Mouse (Mus musculus) 3134 (cell line): ENCODE results near the gene Dip2a.

Source experiments
- DNase-seq: peaks from one replicate; pipeline ENCODE4 v3.0.0-alpha.2; 2011; ENCODE audit warnings: low spot score; ENCODE audit not compliant: insufficient read length; ENCODE audit errors: extremely low read depth

Dip2a gene

DNA sequence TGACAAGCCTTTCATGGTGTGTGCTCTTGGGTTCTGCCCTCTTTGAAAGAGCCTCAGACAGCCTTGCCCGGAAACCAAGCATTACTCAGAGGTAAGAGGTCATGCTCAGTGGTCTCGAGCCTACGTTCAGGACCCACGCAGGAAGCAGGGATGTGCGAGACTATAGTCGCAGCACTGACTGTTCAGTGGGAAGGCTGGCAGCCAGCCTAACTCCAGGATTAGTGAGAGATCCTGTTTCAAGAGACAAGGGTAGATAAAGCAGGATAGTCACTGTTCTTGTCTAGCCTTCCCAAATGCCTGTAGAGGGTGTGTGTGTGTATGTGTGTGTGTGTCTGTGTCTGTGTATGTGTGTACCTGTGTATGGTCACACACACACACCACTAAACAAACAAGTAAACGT is 28.9 kb downstream of the Dip2a start:
- no peak for DNase-seq

DNA sequence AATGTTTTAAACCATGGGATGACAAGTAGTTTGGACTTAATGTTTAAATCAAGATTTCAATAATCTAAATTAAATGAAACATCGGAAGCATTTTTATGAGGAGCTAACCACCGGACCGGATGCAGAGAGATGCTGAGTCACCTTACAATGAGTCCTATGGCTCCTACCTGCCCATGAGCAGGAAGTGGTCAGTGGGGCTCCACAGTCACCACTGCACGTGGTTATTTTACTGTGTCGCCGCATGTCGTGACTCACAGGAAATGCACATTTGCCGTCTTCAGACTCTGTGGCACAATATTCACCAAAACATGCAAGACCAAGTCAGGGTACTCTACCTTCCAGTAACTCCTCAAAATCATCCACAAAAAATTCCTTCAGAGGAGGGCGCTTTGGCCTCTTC is 38.4 kb downstream of the Dip2a start:
- DNase-seq: no peak

DNA sequence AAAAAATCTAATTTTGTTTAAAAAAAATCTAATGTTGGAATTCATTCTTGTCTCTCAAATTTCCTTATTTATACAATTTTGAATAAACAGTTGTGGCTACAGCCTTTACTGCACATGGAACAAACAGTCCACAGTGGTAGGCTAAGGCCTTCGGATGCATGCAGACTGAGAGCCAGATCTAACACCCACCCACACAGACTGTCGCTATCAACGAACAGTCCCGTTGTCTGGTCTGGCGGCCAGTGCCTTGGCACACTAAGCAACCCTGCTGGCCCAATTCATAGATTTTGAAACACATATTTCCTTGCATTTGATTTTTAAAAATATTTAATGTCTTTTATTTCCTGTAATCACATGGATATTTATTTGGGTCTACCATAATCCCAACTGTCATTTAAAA is 45.0 kb downstream of the Dip2a start:
- DNase-seq: no peak

DNA sequence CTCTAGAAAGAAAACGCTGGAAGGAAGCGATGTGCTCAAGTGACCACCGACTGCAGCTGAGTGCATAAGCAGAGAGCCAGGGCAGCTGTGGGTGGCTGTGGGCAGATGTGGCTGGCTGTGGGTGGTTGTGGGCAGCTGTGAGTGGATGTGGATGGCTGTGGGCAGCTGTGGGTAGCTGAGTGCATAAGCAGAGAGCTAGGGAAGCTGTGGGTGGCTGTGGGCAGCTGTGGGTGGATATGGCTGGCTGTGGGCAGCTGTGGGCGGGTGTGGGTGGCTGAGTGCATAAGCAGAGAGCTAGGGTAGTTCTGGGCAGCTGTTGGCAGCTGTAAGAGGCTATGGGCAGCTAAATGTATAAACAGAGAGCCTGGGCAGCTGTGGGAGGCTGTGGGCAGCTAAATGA is 51.9 kb downstream of the Dip2a start:
- DNase-seq: no peak

DNA sequence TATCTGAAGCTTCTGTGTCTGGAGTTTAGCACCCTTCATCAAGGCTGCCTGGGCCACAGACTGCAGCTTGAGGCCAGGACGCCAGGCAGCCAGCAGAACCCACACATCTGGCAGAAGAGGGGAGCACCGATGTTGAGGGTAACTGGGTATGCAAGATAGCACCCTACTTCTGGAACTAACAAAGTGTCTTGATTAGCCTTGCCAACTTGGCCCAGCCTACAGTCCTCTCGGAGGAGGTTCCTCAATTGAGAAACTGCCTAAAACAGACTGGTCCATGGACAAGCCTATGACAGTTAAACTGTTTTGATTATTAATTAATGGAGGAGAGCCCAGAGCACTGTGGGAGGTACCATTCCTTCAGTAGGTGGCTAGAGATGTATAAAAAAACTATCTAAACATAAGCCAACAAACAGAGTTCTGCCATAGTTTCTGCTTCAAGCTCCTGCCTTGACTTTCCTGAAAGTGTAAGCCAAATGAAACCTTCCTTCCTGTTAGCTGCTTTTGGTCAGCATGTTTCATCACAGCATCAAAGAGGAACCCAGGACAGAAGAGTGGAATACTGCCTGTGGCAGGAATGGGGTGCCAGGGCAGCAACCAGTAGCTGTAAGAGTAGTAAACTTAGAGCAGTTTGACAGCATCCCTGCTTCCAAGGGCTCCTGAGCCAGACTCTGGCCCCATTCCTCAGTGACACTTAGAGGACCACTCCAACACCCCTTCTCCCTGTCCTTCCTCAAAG is 55.0 kb downstream of the Dip2a start:
- DNase-seq: no peak

DNA sequence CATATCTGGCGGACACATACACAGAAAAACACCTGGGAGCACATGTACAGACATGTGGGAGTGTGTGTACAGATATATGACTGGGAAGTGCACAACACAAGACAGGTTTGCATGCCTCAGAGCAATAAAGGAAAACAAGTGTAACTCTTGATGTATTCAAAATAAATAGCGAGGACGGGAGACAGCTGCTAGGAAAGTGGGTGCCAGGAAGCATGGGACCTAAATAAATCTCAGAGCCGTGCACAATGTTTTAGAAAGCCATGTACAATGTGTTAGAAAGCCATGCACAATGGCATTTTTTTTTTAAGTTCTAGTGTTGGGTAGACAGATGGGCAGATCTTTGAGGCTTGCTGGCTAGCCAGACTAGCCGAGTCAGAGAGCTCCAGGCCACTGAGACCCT is 56.0 kb downstream of the Dip2a start:
- no peak for DNase-seq

- DNase-seq: no peak
These were observed 56.7 kb downstream of the Dip2a start for GRCm38 (mm10) chr10:76288268-76288993.

DNA sequence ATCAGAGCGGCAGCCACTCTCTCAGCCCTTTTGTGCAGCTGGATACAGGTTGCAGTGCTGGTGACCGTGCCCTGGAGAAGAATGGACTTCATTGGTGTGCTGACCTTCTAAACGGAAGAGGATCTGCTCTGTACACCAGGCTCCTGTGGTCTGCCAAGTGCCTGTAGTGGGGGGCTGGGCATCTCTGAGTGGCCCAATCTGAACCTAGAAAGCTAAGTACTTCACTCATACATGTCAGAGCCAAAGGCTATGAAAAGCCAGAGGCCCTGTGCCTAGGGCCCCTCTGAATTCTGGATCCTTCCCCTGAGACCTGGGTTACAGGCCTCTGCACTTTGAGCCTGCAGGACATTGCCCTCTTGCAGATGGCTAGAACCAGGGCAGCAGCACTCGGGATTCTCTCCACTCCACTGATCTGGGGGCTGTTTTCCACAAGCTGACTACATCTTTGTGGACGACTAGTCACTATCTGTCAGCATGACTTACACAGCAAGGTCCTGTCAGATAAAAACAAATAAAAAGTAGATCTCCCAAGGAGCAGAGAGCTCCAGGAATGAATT is 66.5 kb downstream of the Dip2a start:
- no peak for DNase-seq

GRCm38 (mm10) chr10:76275256-76275655 is 69.8 kb downstream of the Dip2a start:
- no peak for DNase-seq

DNA sequence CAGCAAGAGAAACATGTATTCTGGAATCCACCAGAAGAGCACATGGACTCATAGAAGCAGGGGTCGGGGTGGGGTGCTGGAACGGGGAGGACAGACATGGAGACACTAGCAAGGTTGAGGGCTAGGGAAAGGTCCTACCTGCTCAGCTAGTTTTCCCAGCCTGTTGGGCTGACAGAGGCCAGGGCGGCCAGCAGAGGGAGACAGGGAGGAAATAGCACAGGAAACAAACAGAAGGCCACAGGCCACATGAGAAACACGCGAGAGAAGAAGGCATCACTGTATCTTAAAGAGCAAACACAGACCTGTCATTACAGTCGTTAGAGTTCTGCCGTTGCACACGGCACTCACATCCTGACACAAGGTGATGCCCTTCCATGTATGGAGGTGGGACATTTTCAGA is 73.9 kb downstream of the Dip2a start:
- no peak for DNase-seq

DNA sequence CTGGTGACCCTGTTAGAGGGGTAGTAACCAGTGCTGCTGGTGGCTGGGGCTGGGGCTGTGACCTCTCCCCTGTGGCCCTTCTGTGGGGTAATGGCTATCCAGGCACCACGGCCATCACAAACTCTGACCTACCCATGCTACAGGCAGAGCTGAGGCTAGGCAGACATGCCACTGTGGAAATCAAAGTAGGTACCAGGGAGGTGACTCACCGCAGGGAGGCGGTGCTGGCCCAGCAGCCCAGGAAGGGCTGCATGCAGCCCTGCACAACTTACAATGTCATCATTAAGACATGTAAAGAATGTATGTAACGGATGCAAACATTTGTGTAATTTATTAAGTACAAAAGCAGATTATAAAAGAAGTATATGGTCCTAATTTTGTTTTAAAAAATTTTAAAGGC is 82.7 kb downstream of the Dip2a start:
- DNase-seq: peak; percentile 65

DNA sequence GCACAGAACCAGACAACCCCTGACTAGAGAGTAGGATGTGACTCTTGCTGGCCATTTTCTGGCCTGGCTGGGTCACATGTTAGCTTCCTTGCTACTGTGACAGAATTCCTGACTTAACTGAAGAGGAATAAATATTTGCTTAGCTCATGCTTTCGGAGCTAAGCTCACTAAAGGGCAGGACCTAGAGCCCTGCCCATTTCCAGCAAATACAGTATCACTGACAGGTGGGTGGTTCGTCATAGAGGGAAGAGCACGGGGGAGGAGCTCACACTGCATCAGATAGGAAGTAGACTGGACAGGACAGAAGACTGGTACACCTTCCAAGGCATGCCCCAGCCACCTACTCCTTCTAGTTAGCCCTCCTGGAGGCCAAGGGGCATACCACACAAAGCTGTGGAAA is 83.6 kb downstream of the Dip2a start:
- no peak for DNase-seq

DNA sequence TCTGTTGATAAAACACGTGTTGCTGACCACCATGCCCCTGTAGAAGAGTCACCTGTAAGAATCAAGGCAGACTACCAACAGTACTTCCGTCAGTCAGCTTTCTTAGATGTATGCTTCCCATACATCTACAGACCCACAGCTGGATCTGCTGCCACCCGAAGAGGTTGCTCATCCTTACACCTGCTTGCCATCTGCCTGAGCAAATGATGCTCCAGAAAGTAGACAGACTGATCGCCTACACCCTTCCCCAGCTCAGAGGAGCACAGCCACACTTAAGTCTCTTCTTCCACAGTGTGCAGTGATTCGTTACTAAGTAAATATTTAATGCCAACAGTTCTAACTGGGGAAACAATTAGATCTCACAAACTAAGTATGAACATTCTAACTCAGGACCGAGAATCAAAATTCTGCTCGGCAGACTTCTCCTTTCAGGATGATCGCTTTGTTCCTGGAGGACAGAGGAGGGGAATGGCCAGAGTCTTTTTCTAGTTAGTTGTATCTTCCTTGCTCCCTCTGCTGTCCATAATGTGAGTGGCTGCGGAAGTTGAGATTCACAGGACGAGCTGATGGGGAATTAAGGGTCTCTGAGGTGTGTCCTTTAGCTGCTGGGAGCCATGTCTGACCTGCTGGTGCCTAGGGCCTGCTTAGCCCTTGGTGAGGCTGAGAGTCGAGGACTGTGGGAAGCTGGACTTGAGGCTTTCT is 84.6 kb downstream of the Dip2a start:
- DNase-seq: no peak

DNA sequence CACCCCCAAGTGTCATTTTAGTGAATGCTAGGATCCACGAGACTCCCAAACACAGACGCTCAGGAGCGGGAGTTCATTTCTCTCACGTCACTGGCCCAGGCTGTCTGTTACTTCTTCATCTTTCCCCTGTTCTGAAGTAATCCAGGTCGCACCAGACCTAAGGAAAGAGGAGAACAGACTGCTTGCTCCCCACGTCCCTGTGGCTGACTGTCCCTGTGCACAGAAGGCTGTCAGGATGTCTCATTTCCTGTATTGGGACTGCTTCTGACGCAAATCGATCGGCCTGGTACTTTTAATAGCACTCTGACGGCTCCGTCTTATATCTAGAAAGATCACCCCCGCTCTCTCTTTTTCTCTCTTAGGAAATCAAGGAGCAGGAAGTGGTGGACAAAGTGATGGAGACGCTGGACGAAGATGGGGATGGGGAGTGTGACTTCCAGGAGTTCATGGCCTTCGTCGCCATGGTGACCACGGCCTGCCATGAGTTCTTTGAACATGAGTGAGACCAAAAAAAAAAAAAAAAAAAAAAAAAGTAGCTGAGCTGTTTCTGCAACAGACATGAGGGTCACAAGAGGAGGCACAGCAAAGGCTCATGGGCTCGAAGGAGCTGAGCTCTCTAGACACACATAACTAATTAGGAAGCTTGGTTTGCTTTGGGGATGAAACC is 85.4 kb downstream of the Dip2a start:
- no peak for DNase-seq

GRCm38 (mm10) chr10:76257719-76258390 is 87.2 kb downstream of the Dip2a start:
- peak; percentile 73 for DNase-seq

GRCm38 (mm10) chr10:76257231-76257630 is 87.9 kb downstream of the Dip2a start:
- no peak for DNase-seq

DNA sequence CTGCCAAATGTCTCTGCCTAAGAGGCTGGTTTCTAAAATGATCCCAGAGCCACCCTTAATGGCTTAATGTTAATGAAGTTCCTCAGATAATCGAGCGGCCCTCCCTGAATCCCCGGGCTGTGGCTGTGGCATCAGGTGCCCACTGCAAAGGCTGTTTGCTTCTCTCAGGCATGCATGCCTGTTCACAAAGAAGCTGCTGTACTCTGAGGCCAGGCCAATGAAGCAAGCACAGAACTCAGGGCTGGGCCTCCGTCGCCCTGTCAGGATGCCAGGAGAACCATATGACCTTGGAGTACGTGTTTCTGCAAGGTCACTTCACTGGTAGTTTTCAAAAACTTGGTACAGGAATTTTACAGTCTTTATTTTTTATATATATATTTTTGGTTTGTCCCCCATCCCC is 89.5 kb downstream of the Dip2a start:
- DNase-seq: no peak

DNA sequence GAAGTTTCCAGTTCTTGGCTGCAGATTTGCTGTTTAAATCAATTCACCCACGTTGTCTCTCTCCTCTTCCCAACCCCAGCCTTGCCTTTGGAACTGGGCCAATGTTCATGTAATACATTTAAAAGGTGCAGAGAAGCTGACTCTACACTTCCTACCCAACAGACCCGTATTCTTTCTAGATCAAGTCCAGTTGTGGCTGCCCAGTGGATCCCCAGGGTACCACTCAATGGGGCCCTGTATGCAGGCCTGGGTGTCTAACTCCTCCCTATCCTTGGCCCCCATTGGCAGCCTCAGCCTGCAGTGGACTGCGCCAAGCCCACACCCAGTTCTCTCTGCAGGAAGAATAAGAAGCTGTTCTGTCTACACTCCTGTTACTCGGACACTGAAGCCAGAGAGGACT is 91.6 kb downstream of the Dip2a start, which contains the start of gene S100b:
S100b (plus strand) TSS at position 318 of the 400 bp plus-strand sequence.
- no peak for DNase-seq

DNA sequence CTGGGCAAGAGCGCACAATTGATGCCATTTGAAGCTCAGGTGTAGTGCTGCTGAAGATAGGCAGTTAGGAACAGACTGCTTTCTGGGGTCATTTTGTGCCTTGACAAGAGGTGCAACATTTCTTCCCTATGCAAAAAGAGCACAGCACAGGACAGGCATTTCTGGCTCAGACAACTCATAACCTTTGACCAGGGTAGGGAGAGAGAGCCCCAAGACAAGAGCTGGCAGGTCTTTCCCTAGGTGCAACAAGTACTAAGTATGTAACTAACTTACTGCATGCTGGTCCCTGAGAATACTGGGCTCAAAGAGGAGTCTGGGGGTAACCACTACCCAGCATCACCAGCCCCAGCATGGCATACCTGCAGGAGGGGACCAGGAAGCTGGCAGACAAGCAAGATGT is 92.0 kb downstream of the Dip2a start:
- DNase-seq: no peak

- DNase-seq: no peak
These were observed 94.2 kb downstream of the Dip2a start for GRCm38 (mm10) chr10:76250870-76251269.
